Mouse (Mus musculus) lung, embryonic 16.5 days (tissue): ENCODE data around the gene Tst. TPM values are rescaled to one million over a fixed set of nuclear protein-coding genes. Genes with fewer than 3 reads are reported as not detected.
A peak's percentile ranks its signal among the peaks of the same experiment; 100 is the strongest.

ENCODE experiments used
- ATAC-seq: fragments of 200-750 bp; cut with Nextera tagmentation; 2 replicates; pipeline ENCODE4 v1.8.0; 2017; ENCODE audit warnings: low read depth, mild to moderate bottlenecking, moderate library complexity
- H3K27ac ChIP-seq: fragments of 300-500 bp; sonication (generic); 2 replicates; pipeline ENCODE4 v1.5.1; 2014; ENCODE audit warnings: mild to moderate bottlenecking, control low read depth, low read length
- H3K27me3 ChIP-seq: fragments of 300-500 bp; sonication (generic); 2 replicates; pipeline ENCODE4 v1.6.1; 2014; ENCODE audit warnings: low read depth, low read length, mixed read lengths; ENCODE audit not compliant: control insufficient read depth, insufficient read depth
- H3K36me3 ChIP-seq: fragments of 300-500 bp; sonication (generic); 2 replicates; pipeline ENCODE4 v1.6.1; 2014; ENCODE audit warnings: low read length; ENCODE audit not compliant: control insufficient read depth, insufficient read depth
- H3K4me1 ChIP-seq: fragments of 300-500 bp; sonication (generic); replicated peaks from 2 replicates; pipeline ENCODE4 v1.6.1; 2014; ENCODE audit warnings: low read length, mixed read lengths; ENCODE audit not compliant: control insufficient read depth, insufficient read depth
- H3K4me2 ChIP-seq: fragments of 300-500 bp; sonication (generic); 2 replicates; pipeline ENCODE4 v1.6.1; 2014; ENCODE audit warnings: low read depth, low read length, control low read depth
- H3K4me3 ChIP-seq: fragments of 300-500 bp; sonication (generic); 2 replicates; pipeline ENCODE4 v1.5.1; 2014; ENCODE audit warnings: mild to moderate bottlenecking, low read length, control low read depth
- H3K9ac ChIP-seq: fragments of 300-500 bp; sonication (generic); 2 replicates; pipeline ENCODE4 v1.6.1; 2014; ENCODE audit warnings: low read length, control low read depth
- H3K9me3 ChIP-seq: fragments of 300-500 bp; sonication (generic); 2 replicates; pipeline ENCODE4 v1.6.1; 2016; ENCODE audit warnings: low read length; ENCODE audit not compliant: control insufficient read depth
- WGBS: fragments of 180-500 bp; shearing (Covaris S2); extraction: QIAGEN DNeasy Blood & Tissue Kit; methylation state at CpG from one replicate; pipeline ENCODE4 v1.1.7; 2014; 5-methylcytosine and 5-hydroxymethylcytosine counted together
- polyA plus RNA-seq: library from polyadenylated mRNA; unstranded; fragments of >200 nt; fragmentation: Nextera tagmentation; extraction: Ambion mirVana; gene quantifications from 2 replicates; pipeline ENCODE4 v1.2.1, GENCODE M21; 2015

The Tst gene
- 129 and 160 TPM in 2 replicates for polyA plus RNA-seq

DNA sequence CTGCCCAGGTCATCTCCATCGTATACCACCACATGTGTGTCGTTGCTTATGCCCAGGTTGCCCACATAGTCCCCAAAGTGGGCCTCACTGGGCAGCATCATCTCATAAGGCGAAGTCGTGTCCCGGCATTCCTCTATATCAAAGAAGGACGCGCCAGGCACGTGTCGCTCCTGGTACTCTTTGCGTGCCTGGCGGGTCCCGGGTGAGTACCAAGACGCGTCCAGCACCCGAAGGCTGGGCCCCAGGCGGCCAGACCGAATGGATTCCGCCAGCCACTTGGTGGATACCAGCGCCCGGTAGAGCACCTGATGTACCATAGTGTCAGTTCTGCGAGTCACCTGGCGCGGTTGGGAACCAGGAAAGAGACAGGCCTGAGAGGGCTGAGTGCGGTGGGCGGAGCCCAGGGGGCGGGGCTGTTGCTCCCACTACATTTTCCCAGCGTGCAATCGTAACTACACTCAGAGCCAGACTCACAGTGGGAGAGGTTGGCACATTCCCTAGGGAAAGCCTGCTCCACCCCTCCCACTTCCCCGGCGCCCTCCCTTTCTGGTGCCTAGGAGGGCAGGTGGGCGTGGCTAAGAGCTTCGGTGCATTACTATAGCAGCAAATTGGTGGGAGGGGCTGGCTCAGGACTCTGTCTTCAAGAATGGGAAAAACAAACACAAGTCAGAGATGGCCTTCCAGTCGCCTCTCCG lies at the start of gene Tst:
Gene Tst, minus strand, starts transcription at position 391 of the 695 bp plus-strand sequence.
- Histone ChIP-seq H3K36me3 (no peaks in the 10 kb centered on the region), H3K27ac (peak within 1 kb of the TSS; percentile 100), H3K27me3 (peaks cover 14% of the 10 kb centered on the region), H3K4me1 (peaks cover 57% of the 10 kb centered on the region), H3K9me3 (no peaks in the 10 kb centered on the region), H3K9ac (peak within 1 kb of the TSS; percentile 84), H3K4me2 (peak within 1 kb of the TSS; percentile 69), H3K4me3 (peak within 1 kb of the TSS; percentile 81)
- WGBS = 1% methylated on average over 34 of the region's 34 CpGs
- peak; percentile 82 for ATAC-seq

DNA sequence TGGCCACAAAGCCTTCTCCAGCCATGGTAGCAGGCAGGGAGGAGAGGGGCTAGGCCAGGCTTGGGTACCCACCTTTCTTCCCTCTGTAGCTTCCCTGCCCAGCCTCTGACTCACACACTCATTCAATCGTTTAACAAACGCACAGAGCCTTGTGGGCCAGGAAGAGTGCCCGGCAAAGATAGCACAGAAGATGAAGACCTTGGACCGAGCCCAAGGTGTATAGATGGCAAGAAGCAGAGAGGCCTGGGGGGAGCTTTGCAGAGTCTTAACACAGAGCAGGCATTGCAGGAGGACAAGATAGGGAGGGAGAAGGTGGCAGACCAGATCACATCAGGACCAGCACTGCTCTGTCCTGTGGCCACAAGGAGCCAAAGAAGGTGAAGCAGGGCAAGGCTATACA lies 49.5 kb upstream of the Tst start:
- Histone ChIP-seq H3K36me3 (no peaks in the 10 kb centered on the region), H3K9me3 (no peaks in the 10 kb centered on the region), H3K27me3 (no peaks in the 10 kb centered on the region), H3K27ac (no peak overlapping the region), H3K4me2 (no peak overlapping the region), H3K9ac (no peak overlapping the region), H3K4me3 (no peak overlapping the region), H3K4me1 (no peaks in the 10 kb centered on the region)
- ATAC-seq = no peak
- 43% methylated on average over 4 of the region's 4 CpGs for WGBS

DNA sequence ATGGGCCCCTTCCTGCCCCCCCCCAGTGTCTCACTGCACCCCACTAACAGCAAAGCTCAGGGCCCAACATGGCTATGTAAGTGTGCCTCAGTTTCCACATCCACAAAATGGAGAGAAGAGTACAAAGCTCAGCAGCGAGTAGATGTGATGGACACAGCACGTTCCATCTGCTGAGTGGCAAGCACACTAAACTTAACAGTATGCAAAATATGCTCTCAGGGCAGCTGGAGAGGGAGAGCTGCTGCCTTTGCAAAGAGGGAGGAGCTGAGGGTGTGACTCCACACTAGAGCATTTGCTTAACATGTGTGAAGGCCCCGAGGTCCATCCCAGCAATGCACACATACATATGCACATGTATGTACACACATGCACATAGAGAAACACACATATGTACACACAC lies 47.2 kb upstream of the Tst start:
- no peaks in the 10 kb centered on the region for H3K9me3 ChIP-seq
- H3K27ac ChIP-seq = no peak overlapping the region
- no peak overlapping the region for H3K9ac ChIP-seq
- H3K27me3 ChIP-seq = no peaks in the 10 kb centered on the region
- no peak for ATAC-seq
- WGBS = 62% methylated on average over 3 of the region's 3 CpGs
- H3K4me1 ChIP-seq = peaks cover 2% of the 10 kb centered on the region; the same call in 1 of the 2 replicates
- no peak overlapping the region for H3K4me2 ChIP-seq
- no peaks in the 10 kb centered on the region for H3K36me3 ChIP-seq
- H3K4me3 ChIP-seq = no peak overlapping the region

DNA sequence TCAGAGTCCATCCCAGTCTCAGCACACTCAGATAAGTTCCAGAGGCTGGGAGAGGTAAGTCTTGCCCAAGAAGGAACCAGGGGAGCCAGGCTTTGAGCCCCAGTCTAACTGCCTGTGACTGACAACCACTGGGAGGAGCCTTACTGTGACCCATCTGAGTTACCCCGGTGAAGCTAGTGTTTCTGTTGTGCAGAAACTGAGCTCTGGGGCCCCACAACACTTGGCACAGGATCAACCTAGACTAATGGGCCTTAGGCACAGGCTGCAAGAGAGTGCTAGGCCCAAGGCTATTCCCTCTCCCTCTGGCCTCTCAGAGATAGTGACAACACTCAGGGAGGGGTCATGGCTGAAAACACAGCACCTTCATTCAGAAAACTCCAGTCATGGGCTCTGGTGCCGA lies 45.5 kb upstream of the Tst start:
- no peak overlapping the region for H3K9ac ChIP-seq
- H3K4me2 ChIP-seq = no peak overlapping the region
- ATAC-seq = no peak
- H3K27me3 ChIP-seq = no peaks in the 10 kb centered on the region
- no peak overlapping the region for H3K27ac ChIP-seq
- peaks cover 4% of the 10 kb centered on the region; the same call in 1 of the 2 replicates for H3K4me1 ChIP-seq
- no peaks in the 10 kb centered on the region for H3K36me3 ChIP-seq
- H3K4me3 ChIP-seq = no peak overlapping the region
- H3K9me3 ChIP-seq = no peaks in the 10 kb centered on the region
- 61% methylated on average over 2 of the region's 2 CpGs for WGBS

DNA sequence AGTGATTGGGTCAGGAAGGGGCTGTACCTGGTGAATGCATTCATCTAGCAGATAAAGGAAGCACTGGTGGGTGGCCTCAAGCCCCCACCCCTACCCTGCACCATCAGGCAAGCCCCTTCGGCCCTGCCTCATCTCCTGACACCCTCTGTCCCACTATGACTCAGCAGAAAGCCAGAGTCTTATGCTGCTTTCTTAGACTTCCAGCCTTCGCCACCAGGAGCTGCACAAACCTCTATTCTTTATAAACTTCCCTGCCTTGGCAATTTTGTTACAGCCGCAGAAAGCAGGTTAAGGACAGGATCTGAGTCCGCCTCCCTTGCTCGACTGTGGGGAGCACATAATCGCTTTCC lies 44.7 kb upstream of the Tst start:
- Histone ChIP-seq H3K9ac (no peak overlapping the region), H3K9me3 (no peaks in the 10 kb centered on the region), H3K27me3 (no peaks in the 10 kb centered on the region), H3K4me3 (no peak overlapping the region), H3K27ac (no peak overlapping the region), H3K4me1 (peaks cover 4% of the 10 kb centered on the region; the same call in 1 of the 2 replicates), H3K4me2 (no peak overlapping the region), H3K36me3 (no peaks in the 10 kb centered on the region)
- no peak for ATAC-seq
- 82% methylated on average over 6 of the region's 6 CpGs for WGBS

DNA sequence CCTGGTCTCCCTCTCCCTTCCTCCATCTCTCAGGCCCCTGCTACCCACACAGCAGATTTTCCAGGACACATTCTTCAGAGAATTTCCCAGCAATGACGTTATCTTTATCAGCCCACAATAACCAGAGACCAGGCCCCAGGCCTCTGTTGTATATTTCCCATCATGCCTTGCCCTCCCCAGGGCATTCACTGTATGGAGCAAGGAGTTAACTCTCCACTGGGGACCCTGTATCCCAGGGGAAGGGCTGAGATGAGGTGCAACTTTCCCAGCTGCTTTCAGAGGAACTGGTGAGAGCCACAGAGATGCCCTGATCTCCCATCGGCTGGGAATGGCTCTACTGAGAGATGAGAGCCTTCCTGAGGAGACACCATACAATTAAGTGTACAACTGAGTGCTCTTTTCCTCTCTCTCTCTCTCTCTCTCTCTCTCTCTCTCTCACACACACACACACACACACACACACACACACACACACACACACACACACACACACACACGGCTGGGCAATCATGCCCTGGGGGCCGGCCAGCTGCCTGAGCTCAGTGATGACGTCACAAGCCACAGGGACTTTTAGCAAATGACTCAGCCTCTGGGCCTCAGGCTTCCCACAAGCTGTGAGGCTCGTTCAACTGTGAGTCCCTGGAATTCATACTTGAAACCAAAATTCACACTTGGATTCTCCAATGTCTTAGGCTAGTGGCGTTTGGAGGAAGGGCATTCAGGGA lies 44.1 kb upstream of the Tst start:
- H3K36me3 ChIP-seq = no peaks in the 10 kb centered on the region
- ATAC-seq = no peak
- no peak overlapping the region for H3K4me3 ChIP-seq
- peaks cover 4% of the 10 kb centered on the region; the same call in 1 of the 2 replicates for H3K4me1 ChIP-seq
- H3K27me3 ChIP-seq = no peaks in the 10 kb centered on the region
- H3K27ac ChIP-seq = no peak overlapping the region
- H3K4me2 ChIP-seq = no peak overlapping the region
- 27% methylated on average over 7 of the region's 7 CpGs for WGBS
- H3K9ac ChIP-seq = no peak overlapping the region
- H3K9me3 ChIP-seq = no peaks in the 10 kb centered on the region

DNA sequence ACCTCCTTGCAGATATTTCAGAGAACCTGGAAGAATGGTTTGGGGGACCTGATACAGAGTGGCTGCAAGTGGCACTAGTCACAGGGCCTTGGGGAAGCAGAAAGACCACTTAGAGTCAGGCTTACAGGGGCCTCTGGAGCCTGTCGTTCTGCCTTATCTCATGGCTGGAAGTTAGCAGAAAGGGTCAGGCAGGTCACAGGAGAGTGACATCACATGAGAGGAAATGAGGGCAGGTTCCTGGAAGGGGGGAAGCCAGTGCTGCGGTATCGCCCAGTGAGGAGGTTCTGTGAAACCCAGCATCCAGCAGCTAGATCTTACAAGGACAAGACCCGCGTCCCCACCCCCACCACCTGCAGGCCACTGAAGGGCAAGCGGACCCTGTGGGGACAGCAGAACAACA lies 43.4 kb upstream of the Tst start:
- H3K27me3 ChIP-seq = no peaks in the 10 kb centered on the region
- H3K36me3 ChIP-seq = no peaks in the 10 kb centered on the region
- peak overlapping the region; percentile 6; the same call in 1 of the 2 replicates for H3K27ac ChIP-seq
- no peak overlapping the region for H3K4me3 ChIP-seq
- ATAC-seq = no peak
- no peak overlapping the region for H3K9ac ChIP-seq
- H3K4me1 ChIP-seq = peaks cover 4% of the 10 kb centered on the region; the same call in 1 of the 2 replicates
- WGBS = 63% methylated on average over 6 of the region's 6 CpGs
- no peak overlapping the region for H3K4me2 ChIP-seq
- no peaks in the 10 kb centered on the region for H3K9me3 ChIP-seq

DNA sequence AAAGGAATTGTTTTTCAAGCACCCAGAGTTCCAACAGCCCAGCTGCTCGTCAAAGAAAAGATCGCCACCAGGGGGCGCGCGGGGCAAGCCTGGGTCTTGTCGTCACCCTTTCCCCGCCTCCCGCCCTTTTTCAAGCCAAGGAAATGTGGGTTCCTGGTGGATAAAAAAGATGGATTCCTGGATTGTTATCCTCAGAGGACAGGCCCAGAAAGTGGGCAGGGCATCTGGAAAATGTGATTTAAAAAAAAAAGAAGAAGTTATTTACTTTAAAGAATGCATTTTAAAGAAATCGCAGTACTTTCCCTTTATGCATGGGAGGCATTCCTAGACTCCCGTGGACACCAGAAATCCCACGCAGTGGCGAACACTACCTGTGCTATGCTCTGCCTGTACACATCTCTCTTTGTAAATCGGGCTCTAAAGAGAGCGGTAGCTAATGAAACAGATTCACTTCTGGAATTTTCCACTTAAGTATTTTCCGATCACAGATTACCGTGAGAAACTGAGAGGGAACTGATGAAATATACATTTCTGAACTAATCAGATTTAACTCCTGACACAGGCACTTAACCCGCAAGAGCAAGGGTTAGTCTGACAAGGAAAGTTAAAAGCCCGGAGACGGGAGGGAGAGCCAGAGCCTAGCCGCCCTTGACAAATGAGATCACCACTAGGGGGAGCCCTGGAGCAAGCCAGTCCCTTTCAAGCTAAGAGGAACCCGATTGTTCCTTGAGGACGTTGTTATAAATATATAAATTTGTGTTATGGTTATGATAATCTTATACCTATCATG lies 42.2 kb upstream of the Tst start:
- no peaks in the 10 kb centered on the region for H3K36me3 ChIP-seq
- H3K27me3 ChIP-seq = no peaks in the 10 kb centered on the region
- peak overlapping the region; percentile 50 for H3K4me3 ChIP-seq
- H3K4me2 ChIP-seq = peak overlapping the region; percentile 86
- H3K9me3 ChIP-seq = no peaks in the 10 kb centered on the region
- H3K9ac ChIP-seq = peak overlapping the region; percentile 71
- peaks cover 4% of the 10 kb centered on the region; the same call in 1 of the 2 replicates for H3K4me1 ChIP-seq
- ATAC-seq = peak; percentile 79
- H3K27ac ChIP-seq = peak overlapping the region; percentile 94
- 1% methylated on average over 22 of the region's 22 CpGs for WGBS

DNA sequence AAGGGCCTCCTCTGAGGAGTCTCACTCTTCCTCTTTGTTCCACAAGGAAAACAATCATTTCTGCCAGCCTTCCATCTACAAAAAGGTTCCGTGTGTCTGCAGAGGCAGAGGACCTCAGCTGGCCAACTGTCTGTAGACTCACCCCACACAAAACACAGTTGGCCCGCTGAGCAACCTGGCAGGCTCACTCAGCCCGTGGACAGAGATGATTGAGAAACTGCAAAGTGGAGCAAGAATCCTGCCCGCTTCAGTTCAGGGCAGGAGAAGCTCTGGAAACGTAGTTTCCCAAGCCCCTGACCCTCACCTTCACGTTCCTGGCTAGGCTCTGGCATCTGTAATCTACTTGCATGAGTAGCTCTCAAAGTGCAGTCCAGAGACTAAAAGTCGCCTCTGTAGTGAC lies 41.4 kb upstream of the Tst start:
- Histone ChIP-seq H3K27ac (peak overlapping the region; percentile 1; the same call in 1 of the 2 replicates), H3K9ac (peak overlapping the region; percentile 50), H3K4me1 (peaks cover 4% of the 10 kb centered on the region; the same call in 1 of the 2 replicates), H3K36me3 (no peaks in the 10 kb centered on the region), H3K9me3 (no peaks in the 10 kb centered on the region), H3K4me2 (no peak overlapping the region), H3K4me3 (no peak overlapping the region), H3K27me3 (no peaks in the 10 kb centered on the region)
- 32% methylated on average over 7 of the region's 7 CpGs for WGBS
- no peak for ATAC-seq
